Mouse (Mus musculus): ENCODE measurements around the gene Thsd4. TPM values are rescaled to one million over a fixed set of nuclear protein-coding genes. Genes with fewer than 3 reads are reported as not detected.

Gene Thsd4
- total RNA-seq, 1 experiment, result 1.6 TPM

- Histone ChIP-seq H3K27ac (ENCODE audit: insufficient read depth, low read depth, low read length, poor library complexity, severe bottlenecking) (no peak overlapping the region), H3K4me3 (ENCODE audit: insufficient read depth in 1 of 2, low read depth in 1 of 2, low read length in 2 of 2, poor library complexity in 1 of 2, severe bottlenecking in 1 of 2) (no peak overlapping the region), H3K9me3 (ENCODE audit: control insufficient read depth, insufficient read depth, low read depth, low read length) (no peaks in the 10 kb centered on the region), H3K4me1 (ENCODE audit: control insufficient read depth in 2 of 2, insufficient read depth in 2 of 2, low read length in 2 of 2, poor library complexity in 1 of 2) (no peaks in the 10 kb centered on the region), H3K36me3 (ENCODE audit: control insufficient read depth, insufficient read depth, low read length, poor library complexity, severe bottlenecking) (no peaks in the 10 kb centered on the region), H3K9ac (ENCODE audit: insufficient read depth, low read depth, low read length, poor library complexity, severe bottlenecking) (no peak overlapping the region)
- in situ Hi-C loops (cut with MboI; ENCODE audit: low sequenced_read_pairs in 2 of 2, unreplicated experiment in 2 of 2), result no loop called here
- DNase-seq (ENCODE audit: low read depth, low spot score), result no peak
- no peak for TF ChIP-seq MAFK (IDR thresholded peaks at IDR 0.05; ENCODE audit: insufficient read depth, low read depth, low read length)
- TF ChIP-seq ZNF384 (IDR thresholded peaks at IDR 0.05; ENCODE audit: low read depth, low read length), result no peak
- no peak for TF ChIP-seq HCFC1 (IDR thresholded peaks at IDR 0.05; ENCODE audit: borderline replicate concordance, insufficient read depth, low read length)
- TF ChIP-seq ZC3H11A (IDR thresholded peaks at IDR 0.05; ENCODE audit: borderline replicate concordance, low read depth, low read length), result no peak
- TF ChIP-seq CHD2 (IDR thresholded peaks at IDR 0.05; ENCODE audit: low read depth, low read length), result no peak
These were observed 392.4 kb downstream of the Thsd4 start for GRCm38 (mm10) chr9:60129235-60129991.

GRCm38 (mm10) chr9:60126961-60127360, 394.9 kb downstream of the Thsd4 start:
- Histone ChIP-seq H3K27ac (ENCODE audit: insufficient read depth, low read depth, low read length, poor library complexity, severe bottlenecking) (no peak overlapping the region), H3K4me3 (ENCODE audit: insufficient read depth in 1 of 2, low read depth in 1 of 2, low read length in 2 of 2, poor library complexity in 1 of 2, severe bottlenecking in 1 of 2) (no peak overlapping the region), H3K9me3 (ENCODE audit: control insufficient read depth, insufficient read depth, low read depth, low read length) (no peaks in the 10 kb centered on the region), H3K36me3 (ENCODE audit: control insufficient read depth, insufficient read depth, low read length, poor library complexity, severe bottlenecking) (no peaks in the 10 kb centered on the region), H3K4me1 (ENCODE audit: control insufficient read depth in 2 of 2, insufficient read depth in 2 of 2, low read length in 2 of 2, poor library complexity in 1 of 2) (no peaks in the 10 kb centered on the region), H3K9ac (ENCODE audit: insufficient read depth, low read depth, low read length, poor library complexity, severe bottlenecking) (no peak overlapping the region)
- in situ Hi-C loops (cut with MboI; ENCODE audit: low sequenced_read_pairs in 2 of 2, unreplicated experiment in 2 of 2), result no loop called here
- TF ChIP-seq ZC3H11A (IDR thresholded peaks at IDR 0.05; ENCODE audit: borderline replicate concordance, low read depth, low read length) (no peak), ZNF384 (IDR thresholded peaks at IDR 0.05; ENCODE audit: low read depth, low read length) (no peak), CHD2 (IDR thresholded peaks at IDR 0.05; ENCODE audit: low read depth, low read length) (no peak), HCFC1 (IDR thresholded peaks at IDR 0.05; ENCODE audit: borderline replicate concordance, insufficient read depth, low read length) (no peak), MAFK (IDR thresholded peaks at IDR 0.05; ENCODE audit: insufficient read depth, low read depth, low read length) (no peak)
- DNase-seq (ENCODE audit: low read depth, low spot score), result no peak

GRCm38 (mm10) chr9:60124102-60124501, 397.7 kb downstream of the Thsd4 start:
- TF ChIP-seq ZNF384 (IDR thresholded peaks at IDR 0.05; ENCODE audit: low read depth, low read length) (no peak), CHD2 (IDR thresholded peaks at IDR 0.05; ENCODE audit: low read depth, low read length) (no peak), MAFK (IDR thresholded peaks at IDR 0.05; ENCODE audit: insufficient read depth, low read depth, low read length) (no peak), ZC3H11A (IDR thresholded peaks at IDR 0.05; ENCODE audit: borderline replicate concordance, low read depth, low read length) (no peak), HCFC1 (IDR thresholded peaks at IDR 0.05; ENCODE audit: borderline replicate concordance, insufficient read depth, low read length) (no peak)
- Histone ChIP-seq H3K36me3 (ENCODE audit: control insufficient read depth, insufficient read depth, low read length, poor library complexity, severe bottlenecking) (no peaks in the 10 kb centered on the region), H3K4me1 (ENCODE audit: control insufficient read depth in 2 of 2, insufficient read depth in 2 of 2, low read length in 2 of 2, poor library complexity in 1 of 2) (no peaks in the 10 kb centered on the region), H3K9ac (ENCODE audit: insufficient read depth, low read depth, low read length, poor library complexity, severe bottlenecking) (no peak overlapping the region), H3K27ac (ENCODE audit: insufficient read depth, low read depth, low read length, poor library complexity, severe bottlenecking) (no peak overlapping the region), H3K9me3 (ENCODE audit: control insufficient read depth, insufficient read depth, low read depth, low read length) (no peaks in the 10 kb centered on the region), H3K4me3 (ENCODE audit: insufficient read depth in 1 of 2, low read depth in 1 of 2, low read length in 2 of 2, poor library complexity in 1 of 2, severe bottlenecking in 1 of 2) (no peak overlapping the region)
- DNase-seq (ENCODE audit: low read depth, low spot score), result no peak
- in situ Hi-C loops (cut with MboI; ENCODE audit: low sequenced_read_pairs in 2 of 2, unreplicated experiment in 2 of 2), result no loop called here

GRCm38 (mm10) chr9:60123066-60123465, 398.8 kb downstream of the Thsd4 start:
- no peak for DNase-seq (ENCODE audit: low read depth, low spot score)
- in situ Hi-C loops (cut with MboI; ENCODE audit: low sequenced_read_pairs in 2 of 2, unreplicated experiment in 2 of 2), result no loop called here
- H3K27ac ChIP-seq (ENCODE audit: insufficient read depth, low read depth, low read length, poor library complexity, severe bottlenecking), result no peak overlapping the region
- no peaks in the 10 kb centered on the region for H3K4me1 ChIP-seq (ENCODE audit: control insufficient read depth in 2 of 2, insufficient read depth in 2 of 2, low read length in 2 of 2, poor library complexity in 1 of 2)
- no peak overlapping the region for H3K4me3 ChIP-seq (ENCODE audit: insufficient read depth in 1 of 2, low read depth in 1 of 2, low read length in 2 of 2, poor library complexity in 1 of 2, severe bottlenecking in 1 of 2)
- H3K9ac ChIP-seq (ENCODE audit: insufficient read depth, low read depth, low read length, poor library complexity, severe bottlenecking), result no peak overlapping the region
- no peaks in the 10 kb centered on the region for H3K9me3 ChIP-seq (ENCODE audit: control insufficient read depth, insufficient read depth, low read depth, low read length)
- no peaks in the 10 kb centered on the region for H3K36me3 ChIP-seq (ENCODE audit: control insufficient read depth, insufficient read depth, low read length, poor library complexity, severe bottlenecking)
- TF ChIP-seq HCFC1 (IDR thresholded peaks at IDR 0.05; ENCODE audit: borderline replicate concordance, insufficient read depth, low read length) (no peak), CHD2 (IDR thresholded peaks at IDR 0.05; ENCODE audit: low read depth, low read length) (no peak), ZC3H11A (IDR thresholded peaks at IDR 0.05; ENCODE audit: borderline replicate concordance, low read depth, low read length) (no peak), MAFK (IDR thresholded peaks at IDR 0.05; ENCODE audit: insufficient read depth, low read depth, low read length) (no peak)
